Mouse (Mus musculus) thymus, adult 2 months (tissue): ENCODE measurements around the gene Gm8947. TPM values are rescaled to one million over a fixed set of nuclear protein-coding genes. Genes with fewer than 3 reads are reported as not detected.

Source experiments
- DNase-seq: peaks from one replicate; pipeline ENCODE4 v3.0.0; 2021
- H3K27ac ChIP-seq: fragments of 200-500 bp; 2 replicates; pipeline ENCODE4 v1.5.1; 2012; ENCODE audit warnings: low read length, control low read depth; ENCODE audit not compliant: control insufficient read depth, insufficient read depth
- H3K27me3 ChIP-seq: fragments of 200-500 bp; 2 replicates; pipeline ENCODE4 v1.6.1; 2012; ENCODE audit warnings: mild to moderate bottlenecking, low read length, moderate library complexity, mixed read lengths; ENCODE audit not compliant: control insufficient read depth, insufficient read depth
- H3K36me3 ChIP-seq: fragments of 200-500 bp; 2 replicates; pipeline ENCODE4 v1.6.1; 2012; ENCODE audit warnings: mild to moderate bottlenecking, low read length, moderate library complexity; ENCODE audit not compliant: control insufficient read depth, insufficient read depth
- H3K4me1 ChIP-seq: fragments of 200-500 bp; replicated peaks from 2 replicates; pipeline ENCODE4 v1.6.1; 2012; ENCODE audit warnings: low read length; ENCODE audit not compliant: control insufficient read depth, insufficient read depth
- H3K4me3 ChIP-seq: fragments of 200-500 bp; 2 replicates; pipeline ENCODE4 v1.5.1; 2012; ENCODE audit warnings: mild to moderate bottlenecking, low read length, control low read depth, moderate library complexity; ENCODE audit not compliant: control insufficient read depth, insufficient read depth
- CTCF ChIP-seq: fragments of 200-500 bp; IDR thresholded peaks from 2 replicates; pipeline ENCODE4 v1.5.1; 2012; ENCODE audit warnings: mild to moderate bottlenecking, control low read depth, low read length, moderate library complexity, borderline replicate concordance; ENCODE audit not compliant: control insufficient read depth, poor library complexity, insufficient read depth; ENCODE audit errors: extremely low read depth
- POLR2A ChIP-seq: fragments of 200-500 bp; IDR thresholded peaks from 2 replicates; pipeline ENCODE4 v1.6.1; 2012; ENCODE audit warnings: mild to moderate bottlenecking, low read length, control low read depth, moderate library complexity; ENCODE audit not compliant: control insufficient read depth, poor library complexity, insufficient read depth; ENCODE audit errors: extremely low read depth
- WGBS: fragments of 180-500 bp; shearing (Covaris S2); methylation state at CpG from one replicate; pipeline ENCODE4 v1.1.7; 2018; 5-methylcytosine and 5-hydroxymethylcytosine counted together
- polyA plus RNA-seq: library from polyadenylated mRNA; depleted of rRNA; stranded (reverse); fragments of >200 nt; gene quantifications from 2 replicates; pipeline ENCODE4 v1.2.3, GENCODE M21; 2012

The Gm8947 gene
- polyA plus RNA-seq, 1 experiment, result not detected

- Histone ChIP-seq H3K27ac (no peak overlapping the region), H3K36me3 (no peaks in the 10 kb centered on the region), H3K27me3 (no peaks in the 10 kb centered on the region), H3K4me3 (no peak overlapping the region), H3K4me1 (peaks cover 9% of the 10 kb centered on the region)
- TF ChIP-seq CTCF (no peak), POLR2A (no peak)
- peak; percentile 11 for DNase-seq
- WGBS, result 24% methylated on average over 12 of the region's 12 CpGs
Observed at GRCm38 (mm10) chr1:151167297-151168047, 24.7 kb upstream of the Gm8947 start.

DNA sequence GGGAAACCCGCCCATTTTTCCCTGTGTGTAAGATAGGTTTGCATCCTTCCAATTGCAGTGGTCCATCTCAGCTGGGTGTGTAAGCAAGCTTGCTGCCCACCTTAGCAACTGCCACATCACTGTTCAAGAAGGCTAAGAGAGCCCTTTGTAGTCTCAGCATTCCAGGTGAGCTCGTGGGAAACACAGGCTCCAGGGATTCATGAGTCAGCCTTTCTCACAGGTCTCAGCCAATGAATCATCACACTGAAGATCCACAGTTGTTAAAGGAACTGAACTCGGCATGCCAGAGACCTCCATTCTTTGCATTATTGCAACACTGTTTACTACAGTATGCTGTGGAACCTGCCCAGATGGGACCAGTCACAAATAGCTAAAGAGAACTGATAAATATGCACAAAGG lies 23.5 kb upstream of the Gm8947 start:
- TF ChIP-seq POLR2A, result no peak
- no peak for TF ChIP-seq CTCF
- 87% methylated on average over 3 of the region's 3 CpGs for WGBS
- Histone ChIP-seq H3K27me3 (no peaks in the 10 kb centered on the region), H3K27ac (no peak overlapping the region), H3K4me1 (peaks cover 9% of the 10 kb centered on the region), H3K4me3 (no peak overlapping the region), H3K36me3 (no peaks in the 10 kb centered on the region)
- DNase-seq, result no peak

GRCm38 (mm10) chr1:151171572-151172461 lies 20.4 kb upstream of the Gm8947 start:
- WGBS, result 74% methylated on average over 2 of the region's 2 CpGs
- peaks cover 9% of the 10 kb centered on the region for H3K4me1 ChIP-seq
- H3K27me3 ChIP-seq, result no peaks in the 10 kb centered on the region
- H3K4me3 ChIP-seq, result no peak overlapping the region
- H3K36me3 ChIP-seq, result no peaks in the 10 kb centered on the region
- no peak for DNase-seq
- no peak for TF ChIP-seq POLR2A
- TF ChIP-seq CTCF, result no peak
- no peak overlapping the region for H3K27ac ChIP-seq

DNA sequence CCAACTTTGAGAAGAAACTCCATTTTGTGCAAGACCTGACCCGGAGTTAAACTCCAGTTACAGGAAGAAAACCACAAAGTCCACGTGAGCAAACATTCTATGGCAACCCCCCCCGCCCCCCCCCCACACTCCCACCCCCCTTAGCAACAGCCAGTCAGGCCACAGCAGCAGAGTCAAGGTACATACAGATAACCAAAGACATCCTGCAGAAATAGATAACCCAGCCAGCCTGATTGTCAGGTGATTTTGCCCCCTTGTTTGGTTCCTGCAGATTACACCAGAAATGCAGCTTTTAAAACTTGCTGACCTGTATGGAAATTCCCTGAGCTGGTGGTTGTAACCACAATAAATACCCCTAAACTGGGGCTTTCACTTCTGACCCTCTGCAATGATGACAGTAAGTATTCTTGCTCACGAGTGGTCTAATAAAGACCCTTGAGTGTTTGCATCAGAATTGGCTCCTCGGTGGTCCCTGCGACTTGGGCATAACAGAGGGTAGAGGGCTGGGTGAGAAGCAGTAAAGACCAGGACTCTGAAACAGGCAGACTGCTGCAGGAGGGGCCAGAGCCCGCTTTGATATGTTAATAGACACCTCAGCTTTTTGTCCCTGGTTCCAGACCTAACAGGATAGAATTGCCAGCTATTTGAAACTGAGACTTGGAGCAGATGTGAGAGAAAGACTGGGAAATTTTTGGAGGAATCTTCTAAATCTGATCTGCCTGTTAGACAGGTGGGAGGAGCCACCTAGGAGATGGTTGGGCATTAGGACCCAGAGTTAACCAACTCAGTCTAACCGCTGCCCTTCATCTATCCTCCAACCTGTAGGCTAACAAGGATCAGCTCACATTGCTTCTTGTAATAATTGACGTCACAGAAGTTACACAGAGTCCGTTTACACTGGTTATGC lies 14.9 kb upstream of the Gm8947 start:
- H3K4me1 ChIP-seq, result peaks cover 6% of the 10 kb centered on the region
- H3K27me3 ChIP-seq, result no peaks in the 10 kb centered on the region
- peak overlapping the region; percentile 35 for H3K4me3 ChIP-seq
- peak overlapping the region; percentile 32; the same call in 1 of the 2 replicates for H3K27ac ChIP-seq
- WGBS, result 19% methylated on average over 10 of the region's 10 CpGs
- peak; percentile 30 for DNase-seq
- no peaks in the 10 kb centered on the region for H3K36me3 ChIP-seq
- TF ChIP-seq POLR2A (no peak), CTCF (no peak)

DNA sequence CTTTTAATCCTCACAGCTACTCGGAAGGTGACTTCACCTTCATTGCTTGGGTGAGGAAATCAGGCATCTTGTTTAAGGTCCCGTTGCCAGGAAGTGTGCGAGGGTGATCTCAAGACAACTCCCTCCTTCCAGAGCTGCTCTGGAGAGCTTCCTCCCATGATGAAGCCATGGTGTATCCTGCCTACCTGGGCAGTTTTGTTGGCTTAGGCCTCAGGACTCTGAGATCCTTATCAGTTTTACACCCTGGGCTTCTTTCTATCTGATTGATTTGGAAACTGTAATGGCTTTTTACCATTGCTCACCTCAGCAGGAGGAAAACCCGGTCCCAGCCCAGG lies 14.3 kb upstream of the Gm8947 start:
- Histone ChIP-seq H3K27ac (0 out of 2 replicates have a peak overlapping the region, but pooled peaks have one; percentile 14), H3K4me3 (peak overlapping the region; percentile 35), H3K27me3 (no peaks in the 10 kb centered on the region), H3K36me3 (no peaks in the 10 kb centered on the region), H3K4me1 (peaks cover 6% of the 10 kb centered on the region)
- 31% methylated on average over 4 of the region's 4 CpGs for WGBS
- peak; percentile 20 for DNase-seq
- TF ChIP-seq CTCF (no peak), POLR2A (no peak)
